Mouse (Mus musculus) left cerebral cortex, postnatal 25 days (tissue): ENCODE measurements around the gene Pou6f1. TPM values are rescaled to one million over a fixed set of nuclear protein-coding genes. Genes with fewer than 3 reads are reported as not detected.

Experiments
- DNase-seq, 2 experiments: peaks; one replicate each; pipeline ENCODE4 v3.0.0; 2022; ENCODE audit warnings: low spot score in 2 of 2, mixed read lengths in 1 of 2
- intact Hi-C: fragments of 180-260 bp; cut with DNase I; formaldehyde crosslinking; loops from one replicate; pipeline ENCODE4 v1.15.1; 2025
- microRNA-seq, 2 experiments: library from miRNA; unstranded; fragments of <30 nt; microRNA quantifications; one replicate each; pipeline ENCODE4 v1.2.0; 2022
- total RNA-seq, 2 experiments: library from RNA; stranded (reverse); gene quantifications; 2 replicates each; pipeline ENCODE4 v1.2.3; 2021

Pou6f1 gene
- total RNA-seq, 2 experiments from 2014 or later: 132 to 133 TPM

GRCm38 (mm10) chr15:100539411-100539810 is 60.4 kb downstream of the Pou6f1 start:
- DNase-seq: no peak
- intact Hi-C loops: loop anchor here (5.0 kb wide), 1 partner anchor 143 kb away; no protein-coding TSS in a partner anchor

- intact Hi-C loops: loop anchor here (5.0 kb wide), 1 partner anchor 144 kb away; no protein-coding TSS in a partner anchor
- peak; percentile 9 to 10 for DNase-seq
These were observed 61.9 kb downstream of the Pou6f1 start for GRCm38 (mm10) chr15:100537913-100538312.

GRCm38 (mm10) chr15:100527900-100528299 is 71.9 kb downstream of the Pou6f1 start:
- no peak for DNase-seq
- intact Hi-C loops: no loop called here

GRCm38 (mm10) chr15:100525405-100525804 is 74.4 kb downstream of the Pou6f1 start:
- intact Hi-C loops: no loop called here
- DNase-seq: no peak

Small RNA genes lying within 50 kb of the gene (microRNA-seq; reads per million reads assigned to microRNA genes)
- gene Mir6961: 0 reads per million in 2 experiments

Other genes starting within 250 kb of the Pou6f1 start
- not detected for gene Methig1, start 246.8 kb downstream of the Pou6f1 start, total RNA-seq
- under 1 TPM; 0.27 to 0.30 TPM for gene Mettl7a2, start 246.8 kb downstream of the Pou6f1 start, total RNA-seq
- not detected for gene Higd1c, start 235.4 kb downstream of the Pou6f1 start, total RNA-seq
- not detected for gene Gm5475, start 177.8 kb downstream of the Pou6f1 start, total RNA-seq
- 10 to 100 TPM; 54.1 to 63.5 TPM for gene Slc11a2, start 174.9 kb downstream of the Pou6f1 start, total RNA-seq
- gene Letmd1, start 131.0 kb downstream of the Pou6f1 start, total RNA-seq: 10 to 100 TPM; 60.7 to 63.6 TPM
- 10 to 100 TPM; 36.2 to 36.8 TPM for gene Csrnp2, start 104.5 kb downstream of the Pou6f1 start, total RNA-seq
- 10 to 100 TPM; 28.9 to 30.3 TPM for gene Tfcp2, start 48.0 kb downstream of the Pou6f1 start, total RNA-seq
- 100 to 1,000 TPM; 109 to 112 TPM for gene Dazap2, start 15.4 kb upstream of the Pou6f1 start, total RNA-seq
- 1 to 10 TPM; 1.6 to 2.2 TPM for gene Smagp, start 37.0 kb upstream of the Pou6f1 start, total RNA-seq
- gene Bin2, start 69.6 kb upstream of the Pou6f1 start, total RNA-seq: 1 to 10 TPM; 5.5 to 6.7 TPM
- 1 to 10 TPM; 1.7 to 5.0 TPM for gene Cela1, start 87.9 kb upstream of the Pou6f1 start, total RNA-seq
- 1 to 10 TPM; 2.9 to 4.0 TPM for gene Galnt6, start 129.4 kb upstream of the Pou6f1 start, total RNA-seq
- gene Slc4a8, start 161.8 kb upstream of the Pou6f1 start, total RNA-seq: 10 to 100 TPM; 66.5 to 79.7 TPM